Mouse (Mus musculus) MEL (cell line): ENCODE measurements around the gene Gm28048. TPM values are rescaled to one million over a fixed set of nuclear protein-coding genes. Genes with fewer than 3 reads are reported as not detected.
A peak's percentile ranks its signal among the peaks of the same experiment; 100 is the strongest.

Experiments used
- DNase-seq: peaks from one replicate; pipeline ENCODE4 v3.0.0; 2011; ENCODE audit warnings: low read depth, low spot score
- H3K27ac ChIP-seq: 2 replicates; pipeline ENCODE4 v1.5.1; 2012; ENCODE audit warnings: low read depth, mild to moderate bottlenecking, control low read depth, low read length, moderate library complexity; ENCODE audit not compliant: control insufficient read depth
- H3K27me3 ChIP-seq, 2 experiments: fragments of 150-350 bp in 1 of 2; sonication (generic) in 1 of 2; 2 replicates each; pipeline ENCODE4 v1.6.1; 2012; ENCODE audit warnings: low read length in 2 of 2, mild to moderate bottlenecking in 2 of 2, improper control_type of control experiment in 1 of 2, moderate library complexity in 1 of 2; ENCODE audit not compliant: insufficient read depth in 2 of 2, control insufficient read depth in 1 of 2
- H3K36me3 ChIP-seq, 2 experiments: 2 replicates each; pipeline ENCODE4 v1.6.1; 2012 to 2014; ENCODE audit warnings: low read length in 2 of 2, improper control_type of control experiment in 1 of 2, inconsistent platforms in 1 of 2, mild to moderate bottlenecking in 1 of 2; ENCODE audit not compliant: insufficient read depth in 2 of 2, control insufficient read depth in 1 of 2
- H3K4me1 ChIP-seq, 2 experiments: fragments of 150-350 bp in 1 of 2; sonication (generic) in 1 of 2; 2 replicates each; pipeline ENCODE4 v1.6.1; 2012; ENCODE audit warnings: low read length in 2 of 2, improper control_type of control experiment in 1 of 2, mild to moderate bottlenecking in 1 of 2; ENCODE audit not compliant: insufficient read depth in 2 of 2, control insufficient read depth in 1 of 2
- H3K4me3 ChIP-seq, 2 experiments: fragments of 150-350 bp in 1 of 2; sonication (generic) in 1 of 2; 2 replicates each; pipeline ENCODE4 v1.5.1; 2012; ENCODE audit warnings: low read depth in 2 of 2, low read length in 2 of 2, mild to moderate bottlenecking in 2 of 2, moderate library complexity in 2 of 2, control low read depth in 1 of 2, improper control_type of control experiment in 1 of 2; ENCODE audit not compliant: control insufficient read depth in 1 of 2, insufficient read depth in 1 of 2
- H3K79me2 ChIP-seq: 2 replicates; pipeline ENCODE4 v1.6.1; 2012; ENCODE audit warnings: mild to moderate bottlenecking, low read length, moderate library complexity; ENCODE audit not compliant: control insufficient read depth, poor library complexity, insufficient read depth
- H3K9ac ChIP-seq: 2 replicates; pipeline ENCODE4 v1.6.1; 2012; ENCODE audit warnings: low read depth, mild to moderate bottlenecking, control low read depth, low read length, moderate library complexity; ENCODE audit not compliant: control insufficient read depth, poor library complexity, severe bottlenecking
- H3K9me3 ChIP-seq: fragments of 150-350 bp; sonication (generic); replicated peaks from 2 replicates; pipeline ENCODE4 v1.6.1; 2012; ENCODE audit warnings: mild to moderate bottlenecking, low read length, improper control_type of control experiment, moderate library complexity; ENCODE audit not compliant: insufficient read depth
- BHLHE40 ChIP-seq: IDR thresholded peaks from 2 replicates; pipeline ENCODE4 v1.6.1; 2012; ENCODE audit warnings: low read depth, mild to moderate bottlenecking, inconsistent platforms, low read length, improper control_type of control experiment, borderline replicate concordance
- CHD2 ChIP-seq: IDR thresholded peaks from 2 replicates; pipeline ENCODE4 v1.6.1; 2011; ENCODE audit warnings: low read length, improper control_type of control experiment
- E2F4 ChIP-seq: IDR thresholded peaks from 2 replicates; pipeline ENCODE4 v1.6.1; 2011; ENCODE audit warnings: low read depth, low read length, improper control_type of control experiment, borderline replicate concordance
- EP300 ChIP-seq, 2 experiments: IDR thresholded peaks; 2 replicates each; pipeline ENCODE4 v1.6.1; 2011; ENCODE audit warnings: improper control_type of control experiment in 2 of 2, low read length in 2 of 2, low read depth in 1 of 2, mild to moderate bottlenecking in 1 of 2
- GABPA ChIP-seq: IDR thresholded peaks from 2 replicates; pipeline ENCODE4 v1.6.1; 2012; ENCODE audit warnings: low read depth, mild to moderate bottlenecking, inconsistent platforms, low read length, improper control_type of control experiment, moderate library complexity
- GATA1 ChIP-seq: IDR thresholded peaks from 2 replicates; pipeline ENCODE4 v1.6.1; 2011; ENCODE audit warnings: low read depth, low read length, improper control_type of control experiment
- HCFC1 ChIP-seq: IDR thresholded peaks from 2 replicates; pipeline ENCODE4 v1.6.1; 2012; ENCODE audit warnings: low read depth, mild to moderate bottlenecking, inconsistent platforms, low read length, improper control_type of control experiment, moderate library complexity
- JUND ChIP-seq: IDR thresholded peaks from 2 replicates; pipeline ENCODE4 v1.6.1; 2011; ENCODE audit warnings: low read depth, mild to moderate bottlenecking, improper control_type of control experiment, low read length
- KAT2A ChIP-seq: conservative IDR thresholded peaks from 2 replicates; pipeline ENCODE4 v1.6.1; 2012; ENCODE audit warnings: low read depth, low read length, improper control_type of control experiment, inconsistent platforms
- MAFK ChIP-seq: IDR thresholded peaks from 2 replicates; pipeline ENCODE4 v1.6.1; 2011; ENCODE audit warnings: low read depth, mild to moderate bottlenecking, low read length, improper control_type of control experiment, borderline replicate concordance
- MEF2A ChIP-seq: IDR thresholded peaks from 2 replicates; pipeline ENCODE4 v1.6.1; 2014; ENCODE audit warnings: low read depth, mild to moderate bottlenecking, inconsistent platforms, low read length, improper control_type of control experiment; ENCODE audit not compliant: poor library complexity, insufficient replicate concordance, severe bottlenecking; ENCODE audit errors: extremely low read depth
- MXI1 ChIP-seq: IDR thresholded peaks from 2 replicates; pipeline ENCODE4 v1.6.1; 2011; ENCODE audit warnings: mild to moderate bottlenecking, low read depth, low read length, improper control_type of control experiment
- MYB ChIP-seq: IDR thresholded peaks from 2 replicates; pipeline ENCODE4 v1.6.1; 2011; ENCODE audit warnings: mild to moderate bottlenecking, low read depth, low read length, improper control_type of control experiment
- MYC ChIP-seq: IDR thresholded peaks from 2 replicates; pipeline ENCODE4 v1.6.1; 2011; ENCODE audit warnings: low read depth, mild to moderate bottlenecking, low read length, improper control_type of control experiment, moderate library complexity
- NELFE ChIP-seq: IDR thresholded peaks from 2 replicates; pipeline ENCODE4 v1.6.1; 2011; ENCODE audit warnings: low read depth, low read length, improper control_type of control experiment
- NRF1 ChIP-seq: IDR thresholded peaks from 2 replicates; pipeline ENCODE4 v1.6.1; 2014; ENCODE audit warnings: low read depth, mild to moderate bottlenecking, inconsistent platforms, low read length, improper control_type of control experiment, moderate library complexity; ENCODE audit not compliant: poor library complexity, insufficient read depth, severe bottlenecking
- RCOR1 ChIP-seq: IDR thresholded peaks from 2 replicates; pipeline ENCODE4 v1.6.1; 2012; ENCODE audit warnings: low read depth, mild to moderate bottlenecking, inconsistent platforms, low read length, improper control_type of control experiment
- SIN3A ChIP-seq: IDR thresholded peaks from 2 replicates; pipeline ENCODE4 v1.6.1; 2012; ENCODE audit warnings: low read length, improper control_type of control experiment, inconsistent platforms
- TAL1 ChIP-seq: IDR thresholded peaks from 2 replicates; pipeline ENCODE4 v1.6.1; 2012; ENCODE audit warnings: mild to moderate bottlenecking, inconsistent platforms, low read length, moderate library complexity, mixed read lengths
- TCF12 ChIP-seq: IDR thresholded peaks from 2 replicates; pipeline ENCODE4 v1.6.1; 2014; ENCODE audit warnings: low read depth, mild to moderate bottlenecking, inconsistent platforms, low read length, improper control_type of control experiment, moderate library complexity
- USF1 ChIP-seq: IDR thresholded peaks from 2 replicates; pipeline ENCODE4 v1.6.1; 2014; ENCODE audit warnings: low read depth, mild to moderate bottlenecking, inconsistent platforms, low read length, improper control_type of control experiment, moderate library complexity
- USF2 ChIP-seq, 2 experiments: IDR thresholded peaks; 2 replicates each; pipeline ENCODE4 v1.6.1; 2011 to 2012; ENCODE audit warnings: improper control_type of control experiment in 2 of 2, low read length in 2 of 2, borderline replicate concordance in 1 of 2, inconsistent platforms in 1 of 2, low read depth in 1 of 2, mild to moderate bottlenecking in 1 of 2; ENCODE audit not compliant: insufficient read depth in 1 of 2
- ZNF384 ChIP-seq: IDR thresholded peaks from 2 replicates; pipeline ENCODE4 v1.6.1; 2012; ENCODE audit warnings: low read depth, mild to moderate bottlenecking, inconsistent platforms, low read length, improper control_type of control experiment
- polyA plus RNA-seq, 2 experiments: library from polyadenylated mRNA; stranded (reverse) in 1 of 2; unstranded in 1 of 2; fragments of >175 nt in 1 of 2; fragments of >200 nt in 1 of 2; gene quantifications; 2 replicates each; pipeline versions ENCODE4 v1.2.1 to v1.2.4; 2012; ENCODE audit warnings: low replicate concordance in 2 of 2, low read depth in 1 of 2; ENCODE audit not compliant: insufficient read length in 2 of 2, insufficient read depth in 1 of 2, missing spikeins in 1 of 2
- total RNA-seq: library from RNA; depleted of rRNA; stranded (reverse); fragments of 300-350 nt; gene quantifications from 2 replicates; pipeline ENCODE4 v1.2.3, GENCODE M21; 2012

Gene Gm28048
- total and polyA plus RNA-seq, 3 experiments = 8.6 to 15.0 TPM; not detected in 1

GRCm38 (mm10) chr11:22913744-22914143, 68.1 kb downstream of the Gm28048 start:
- DNase-seq = peak; percentile 55
- TF ChIP-seq BHLHE40 (peak; percentile 28; the same call in 1 of the 2 replicates), SIN3A (0 out of 2 replicates have a peak, but pooled peaks have one; percentile 18), HCFC1 (no peak), MYC (no peak), MEF2A (no peak), CHD2 (no peak), NELFE (no peak), GABPA (no peak), ZNF384 (no peak), NRF1 (no peak), TAL1 (peak; percentile 58), USF1 (no peak), USF2 (IDR thresholded peaks at IDR 0.05; ENCODE audit: borderline replicate concordance in 1 of 2, insufficient read depth in 1 of 2, low read depth in 1 of 2, low read length in 2 of 2) (no peak), JUND (no peak), E2F4 (no peak), MXI1 (peak; percentile 34; the same call in 1 of the 2 replicates), GATA1 (peak; percentile 36), TCF12 (peak; percentile 64; the same call in 1 of the 2 replicates), KAT2A (no peak), MYB (no peak), MAFK (no peak), RCOR1 (peak; percentile 42; the same call in 1 of the 2 replicates), EP300 (IDR thresholded peaks at IDR 0.05; ENCODE audit: low read depth in 1 of 2, low read length in 2 of 2) (peak; percentile 65 to 72)
- H3K9ac ChIP-seq = no peak overlapping the region

More at GRCm38 (mm10) chr11:22913744-22914143, 68.1 kb downstream of the Gm28048 start:
- no peaks in the 10 kb centered on the region for H3K9me3 ChIP-seq
- no peaks in the 10 kb centered on the region for H3K79me2 ChIP-seq
- no peak overlapping the region for H3K27ac ChIP-seq
- H3K27me3 ChIP-seq = no peaks in the 10 kb centered on the region
- H3K4me1 ChIP-seq = peaks cover 0 to 3% of the 10 kb centered on the region in 2 experiments; a peak in 2 of 4 replicates
- H3K4me3 ChIP-seq = no peak overlapping the region
- peaks cover 0 to 4% of the 10 kb centered on the region in 2 experiments; a peak in 1 of 4 replicates for H3K36me3 ChIP-seq
